Mouse (Mus musculus) MEL (cell line): ENCODE measurements around the gene Mrps18a. TPM values are rescaled to one million over a fixed set of nuclear protein-coding genes. Genes with fewer than 3 reads are reported as not detected.

Experiments
- DNase-seq: peaks from one replicate; pipeline ENCODE4 v3.0.0; 2011; ENCODE audit warnings: low read depth, low spot score
- H3K27ac ChIP-seq: 2 replicates; pipeline ENCODE4 v1.5.1; 2012; ENCODE audit warnings: low read depth, mild to moderate bottlenecking, control low read depth, low read length, moderate library complexity; ENCODE audit not compliant: control insufficient read depth
- H3K27me3 ChIP-seq, 2 experiments: fragments of 150-350 bp in 1 of 2; sonication (generic) in 1 of 2; 2 replicates each; pipeline ENCODE4 v1.6.1; 2012; ENCODE audit warnings: low read length in 2 of 2, mild to moderate bottlenecking in 2 of 2, improper control_type of control experiment in 1 of 2, moderate library complexity in 1 of 2; ENCODE audit not compliant: insufficient read depth in 2 of 2, control insufficient read depth in 1 of 2
- H3K36me3 ChIP-seq, 2 experiments: 2 replicates each; pipeline ENCODE4 v1.6.1; 2012 to 2014; ENCODE audit warnings: low read length in 2 of 2, improper control_type of control experiment in 1 of 2, inconsistent platforms in 1 of 2, mild to moderate bottlenecking in 1 of 2; ENCODE audit not compliant: insufficient read depth in 2 of 2, control insufficient read depth in 1 of 2
- H3K4me1 ChIP-seq, 2 experiments: fragments of 150-350 bp in 1 of 2; sonication (generic) in 1 of 2; 2 replicates each; pipeline ENCODE4 v1.6.1; 2012; ENCODE audit warnings: low read length in 2 of 2, improper control_type of control experiment in 1 of 2, mild to moderate bottlenecking in 1 of 2; ENCODE audit not compliant: insufficient read depth in 2 of 2, control insufficient read depth in 1 of 2
- H3K4me3 ChIP-seq, 2 experiments: fragments of 150-350 bp in 1 of 2; sonication (generic) in 1 of 2; 2 replicates each; pipeline ENCODE4 v1.5.1; 2012; ENCODE audit warnings: low read depth in 2 of 2, low read length in 2 of 2, mild to moderate bottlenecking in 2 of 2, moderate library complexity in 2 of 2, control low read depth in 1 of 2, improper control_type of control experiment in 1 of 2; ENCODE audit not compliant: control insufficient read depth in 1 of 2, insufficient read depth in 1 of 2
- H3K79me2 ChIP-seq: 2 replicates; pipeline ENCODE4 v1.6.1; 2012; ENCODE audit warnings: mild to moderate bottlenecking, low read length, moderate library complexity; ENCODE audit not compliant: control insufficient read depth, poor library complexity, insufficient read depth
- H3K9ac ChIP-seq: 2 replicates; pipeline ENCODE4 v1.6.1; 2012; ENCODE audit warnings: low read depth, mild to moderate bottlenecking, control low read depth, low read length, moderate library complexity; ENCODE audit not compliant: control insufficient read depth, poor library complexity, severe bottlenecking
- H3K9me3 ChIP-seq: fragments of 150-350 bp; sonication (generic); replicated peaks from 2 replicates; pipeline ENCODE4 v1.6.1; 2012; ENCODE audit warnings: mild to moderate bottlenecking, low read length, improper control_type of control experiment, moderate library complexity; ENCODE audit not compliant: insufficient read depth
- CHD1 ChIP-seq: IDR thresholded peaks from 2 replicates; pipeline ENCODE4 v1.6.1; 2012; ENCODE audit warnings: low read depth, mild to moderate bottlenecking, inconsistent platforms, low read length, improper control_type of control experiment
- CTCF ChIP-seq, 3 experiments: IDR thresholded peaks in 2 of 3; conservative IDR thresholded peaks in 1 of 3; 2 replicates each; pipeline ENCODE4 v1.5.1; 2011 to 2012; ENCODE audit warnings: low read length in 3 of 3, low read depth in 2 of 3, mild to moderate bottlenecking in 2 of 3, improper control_type of control experiment in 1 of 3, inconsistent platforms in 1 of 3, mixed read lengths in 1 of 3, moderate library complexity in 1 of 3; ENCODE audit not compliant: control insufficient read depth in 1 of 3, insufficient read depth in 1 of 3, poor library complexity in 1 of 3, severe bottlenecking in 1 of 3
- EP300 ChIP-seq, 2 experiments: IDR thresholded peaks; 2 replicates each; pipeline ENCODE4 v1.6.1; 2011; ENCODE audit warnings: improper control_type of control experiment in 2 of 2, low read length in 2 of 2, low read depth in 1 of 2, mild to moderate bottlenecking in 1 of 2
- ETS1 ChIP-seq: IDR thresholded peaks from 2 replicates; pipeline ENCODE4 v1.6.1; 2012; ENCODE audit warnings: low read depth, mild to moderate bottlenecking, inconsistent platforms, low read length, improper control_type of control experiment, moderate library complexity
- GATA1 ChIP-seq: IDR thresholded peaks from 2 replicates; pipeline ENCODE4 v1.6.1; 2011; ENCODE audit warnings: low read depth, low read length, improper control_type of control experiment
- KAT2A ChIP-seq: conservative IDR thresholded peaks from 2 replicates; pipeline ENCODE4 v1.6.1; 2012; ENCODE audit warnings: low read depth, low read length, improper control_type of control experiment, inconsistent platforms
- MAZ ChIP-seq: IDR thresholded peaks from 2 replicates; pipeline ENCODE4 v1.6.1; 2012; ENCODE audit warnings: low read depth, mild to moderate bottlenecking, inconsistent platforms, low read length, improper control_type of control experiment
- MEF2A ChIP-seq: IDR thresholded peaks from 2 replicates; pipeline ENCODE4 v1.6.1; 2014; ENCODE audit warnings: low read depth, mild to moderate bottlenecking, inconsistent platforms, low read length, improper control_type of control experiment; ENCODE audit not compliant: poor library complexity, insufficient replicate concordance, severe bottlenecking; ENCODE audit errors: extremely low read depth
- MYC ChIP-seq: IDR thresholded peaks from 2 replicates; pipeline ENCODE4 v1.6.1; 2011; ENCODE audit warnings: low read depth, mild to moderate bottlenecking, low read length, improper control_type of control experiment, moderate library complexity
- NRF1 ChIP-seq: IDR thresholded peaks from 2 replicates; pipeline ENCODE4 v1.6.1; 2014; ENCODE audit warnings: low read depth, mild to moderate bottlenecking, inconsistent platforms, low read length, improper control_type of control experiment, moderate library complexity; ENCODE audit not compliant: poor library complexity, insufficient read depth, severe bottlenecking
- POLR2A ChIP-seq, 2 experiments: IDR thresholded peaks; 2 replicates each; pipeline ENCODE4 v1.6.1; 2011 to 2012; ENCODE audit warnings: low read length in 2 of 2, mild to moderate bottlenecking in 2 of 2, control low read depth in 1 of 2, improper control_type of control experiment in 1 of 2, low read depth in 1 of 2, moderate library complexity in 1 of 2; ENCODE audit not compliant: control insufficient read depth in 1 of 2, insufficient read depth in 1 of 2, poor library complexity in 1 of 2
- RAD21 ChIP-seq: IDR thresholded peaks from 2 replicates; pipeline ENCODE4 v1.6.1; 2011; ENCODE audit warnings: mild to moderate bottlenecking, low read depth, low read length, improper control_type of control experiment
- RCOR1 ChIP-seq: IDR thresholded peaks from 2 replicates; pipeline ENCODE4 v1.6.1; 2012; ENCODE audit warnings: low read depth, mild to moderate bottlenecking, inconsistent platforms, low read length, improper control_type of control experiment
- SMC3 ChIP-seq: IDR thresholded peaks from 2 replicates; pipeline ENCODE4 v1.6.1; 2011; ENCODE audit warnings: low read depth, low read length, improper control_type of control experiment
- TAL1 ChIP-seq: IDR thresholded peaks from 2 replicates; pipeline ENCODE4 v1.6.1; 2012; ENCODE audit warnings: mild to moderate bottlenecking, inconsistent platforms, low read length, moderate library complexity, mixed read lengths
- TBP ChIP-seq: IDR thresholded peaks from 2 replicates; pipeline ENCODE4 v1.8.0; 2011; ENCODE audit warnings: low read depth, low read length, improper control_type of control experiment
- TCF12 ChIP-seq: IDR thresholded peaks from 2 replicates; pipeline ENCODE4 v1.6.1; 2014; ENCODE audit warnings: low read depth, mild to moderate bottlenecking, inconsistent platforms, low read length, improper control_type of control experiment, moderate library complexity
- UBTF ChIP-seq: IDR thresholded peaks from 2 replicates; pipeline ENCODE4 v1.6.1; 2012; ENCODE audit warnings: low read depth, mild to moderate bottlenecking, inconsistent platforms, low read length, improper control_type of control experiment, moderate library complexity, borderline replicate concordance; ENCODE audit not compliant: insufficient read depth
- ZC3H11A ChIP-seq: IDR thresholded peaks from 2 replicates; pipeline ENCODE4 v1.6.1; 2012; ENCODE audit warnings: low read depth, mild to moderate bottlenecking, inconsistent platforms, low read length, improper control_type of control experiment
- polyA plus RNA-seq, 2 experiments: library from polyadenylated mRNA; stranded (reverse) in 1 of 2; unstranded in 1 of 2; fragments of >175 nt in 1 of 2; fragments of >200 nt in 1 of 2; gene quantifications; 2 replicates each; pipeline versions ENCODE4 v1.2.1 to v1.2.4; 2012; ENCODE audit warnings: low replicate concordance in 2 of 2, low read depth in 1 of 2; ENCODE audit not compliant: insufficient read length in 2 of 2, insufficient read depth in 1 of 2, missing spikeins in 1 of 2
- total RNA-seq: library from RNA; depleted of rRNA; stranded (reverse); fragments of 300-350 nt; gene quantifications from 2 replicates; pipeline ENCODE4 v1.2.3, GENCODE M21; 2012

Gene Mrps18a
- total and polyA plus RNA-seq, 3 experiments: 159 to 181 TPM; not detected in 1

DNA sequence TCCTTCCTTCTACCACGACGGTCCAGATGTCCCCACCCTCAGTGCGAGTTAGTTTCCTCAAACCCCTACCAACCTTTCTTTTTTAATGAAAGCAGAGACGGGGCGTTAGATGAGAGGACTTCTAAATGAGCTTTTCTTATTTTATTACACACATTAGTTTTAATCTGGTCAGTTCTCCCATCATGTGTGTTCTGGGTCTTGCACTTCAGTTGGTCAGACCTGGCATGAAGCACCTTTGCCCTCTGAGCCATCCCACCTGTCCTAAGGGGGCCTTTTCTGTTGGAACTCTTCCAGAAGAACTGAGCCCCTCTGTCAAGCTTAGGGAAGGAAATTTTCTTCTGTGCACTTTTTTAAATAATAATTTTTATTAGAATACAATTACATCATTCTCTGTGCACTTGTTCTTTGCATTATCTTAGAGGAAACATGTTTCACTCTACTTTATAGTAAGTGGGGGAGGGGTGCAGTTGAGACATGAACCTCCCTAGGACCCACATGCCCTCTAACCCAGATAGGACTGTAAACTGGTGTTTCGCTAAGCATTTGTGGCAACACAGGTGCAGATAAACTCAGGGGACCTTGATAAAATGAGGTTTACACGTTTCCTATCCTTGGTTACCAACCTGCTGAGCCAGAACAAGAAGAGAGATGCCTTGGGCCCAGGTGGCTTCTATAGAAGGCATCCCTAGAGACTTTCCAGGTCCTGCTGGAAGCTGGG, 36.2 kb upstream of the Mrps18a start (continued):
- TF ChIP-seq EP300 (IDR thresholded peaks at IDR 0.05; ENCODE audit: low read depth in 1 of 2, low read length in 2 of 2): peak; percentile 84 to 94
- no peak for TF ChIP-seq TBP
- 0 out of 4 replicates have a peak, but pooled peaks of 1 of the 2 experiments have one; percentile 2 for TF ChIP-seq POLR2A (IDR thresholded peaks at IDR 0.05; ENCODE audit: control insufficient read depth in 1 of 2, insufficient read depth in 1 of 2, low read depth in 1 of 2, low read length in 2 of 2, poor library complexity in 1 of 2)
- peak; percentile 66; the same call in 1 of the 2 replicates for TF ChIP-seq MEF2A
- peak; percentile 81 for TF ChIP-seq MYC
- TF ChIP-seq ETS1: peak; percentile 100
- peak; percentile 85 for TF ChIP-seq RCOR1
- peak; percentile 89 for TF ChIP-seq GATA1
- peak; percentile 94; the same call in 1 of the 2 replicates for TF ChIP-seq CHD1
- peak; percentile 43; the same call in 1 of the 2 replicates for TF ChIP-seq KAT2A
- TF ChIP-seq MAZ: no peak; the same call in 1 of the 2 replicates
- TF ChIP-seq UBTF: no peak
- peak; percentile 58 for TF ChIP-seq TAL1
- TF ChIP-seq TCF12: peak; percentile 96
- TF ChIP-seq, all 39 proteins: peak for 22

DNA sequence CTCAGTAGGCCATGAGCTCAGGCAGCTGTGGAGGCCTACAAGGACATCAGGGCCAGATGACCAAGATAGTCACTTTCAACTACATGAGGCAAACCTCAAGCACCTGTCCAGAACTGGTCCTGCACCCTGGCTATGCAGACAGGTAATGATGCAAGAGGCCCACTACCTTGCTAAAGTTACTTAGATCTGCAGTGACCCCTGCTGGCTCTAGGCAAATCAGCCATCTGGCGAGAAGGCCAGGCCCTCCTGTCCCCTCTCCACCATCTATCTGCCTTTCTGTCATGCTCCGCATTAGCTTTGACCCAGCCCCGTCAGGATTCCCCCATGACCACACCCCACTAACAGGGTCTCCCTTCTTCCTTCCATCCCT, 35.7 kb upstream of the Mrps18a start:
- peak overlapping the region; percentile 65 for H3K9ac ChIP-seq
- peak overlapping the region; percentile 100 for H3K27ac ChIP-seq
- H3K9me3 ChIP-seq: no peaks in the 10 kb centered on the region
- H3K79me2 ChIP-seq: no peaks in the 10 kb centered on the region; the same call in 1 of the 2 replicates
- TF ChIP-seq MAZ (no peak), MEF2A (no peak), ZC3H11A (peak; percentile 43), TBP (0 out of 2 replicates have a peak, but pooled peaks have one; percentile 6), SMC3 (peak; percentile 62), GATA1 (no peak), KAT2A (0 out of 2 replicates have a peak, but pooled peaks have one; percentile 0), NRF1 (no peak), CTCF (IDR thresholded peaks at IDR 0.05 in 2 of 3, conservative IDR thresholded peaks at IDR 0.05 in 1 of 3; ENCODE audit: control insufficient read depth in 1 of 3, insufficient read depth in 1 of 3, low read depth in 2 of 3, low read length in 3 of 3, poor library complexity in 1 of 3, severe bottlenecking in 1 of 3) (peak; percentile 59 to 66 (median 64)), POLR2A (IDR thresholded peaks at IDR 0.05; ENCODE audit: control insufficient read depth in 1 of 2, insufficient read depth in 1 of 2, low read depth in 1 of 2, low read length in 2 of 2, poor library complexity in 1 of 2) (0 out of 4 replicates have a peak, but pooled peaks of 1 of the 2 experiments have one; percentile 20), RAD21 (peak; percentile 73)
- H3K4me1 ChIP-seq: peaks cover 23 to 55% of the 10 kb centered on the region in 2 experiments
- no peaks in the 10 kb centered on the region for H3K27me3 ChIP-seq
- peak overlapping the region in 1 of 2 experiments; percentile 23; a peak in 1 of 4 replicates for H3K4me3 ChIP-seq
- DNase-seq: peak; percentile 83
- H3K36me3 ChIP-seq: peaks cover 0 to 41% of the 10 kb centered on the region in 2 experiments; a peak in 2 of 4 replicates
